Mouse (Mus musculus): ENCODE results near the gene Pde6c. TPM values are rescaled to one million over a fixed set of nuclear protein-coding genes. Genes with fewer than 3 reads are reported as not detected.

Gene Pde6c
- polyA plus RNA-seq, 1 experiment from 2014 or later: not detected

DNA sequence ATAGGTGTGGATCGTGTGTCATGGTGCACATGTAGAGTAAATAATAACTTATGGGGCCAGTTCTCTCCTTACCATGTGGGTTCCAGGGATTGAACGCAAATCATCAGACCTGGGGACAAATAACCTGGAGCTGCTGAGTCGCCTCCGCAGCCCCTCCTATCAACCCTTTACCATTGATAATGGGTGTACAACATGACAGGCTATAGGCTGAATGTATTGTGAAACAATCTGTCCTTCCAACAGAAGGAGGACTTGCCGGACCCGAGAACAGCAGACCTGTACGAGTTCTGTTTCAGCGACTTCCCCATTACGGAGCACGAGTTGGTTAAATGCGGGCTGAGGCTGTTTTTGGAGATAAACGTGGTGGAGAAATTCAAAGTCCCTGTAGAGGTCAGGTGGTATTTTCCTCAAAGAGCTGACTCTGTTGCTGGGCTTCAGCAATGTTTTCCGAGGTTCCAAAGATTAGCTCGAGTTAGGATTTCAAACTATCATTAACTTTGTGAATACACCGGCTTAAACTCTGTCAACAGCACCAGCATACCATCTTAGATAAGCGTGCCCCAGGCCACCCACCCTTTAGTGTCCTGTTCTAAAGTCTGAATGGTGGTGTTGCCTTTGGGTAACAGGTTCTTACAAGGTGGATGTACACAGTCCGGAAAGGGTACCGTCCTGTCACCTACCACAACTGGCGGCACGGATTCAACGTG is 29.2 kb downstream of the Pde6c start:
- Histone ChIP-seq H3K4me1 (peaks cover 8% of the 10 kb centered on the region; the same call in 1 of the 2 replicates), H3K4me3 (no peak overlapping the region), H3K27ac (replicated peaks) (no peak overlapping the region), H3K36me3 (replicated peaks) (no peaks in the 10 kb centered on the region), H3K9me3 (no peaks in the 10 kb centered on the region), H3K27me3 (replicated peaks; ENCODE audit: low read depth, poor library complexity, severe bottlenecking) (no peaks in the 10 kb centered on the region)
- 93% methylated on average over 21 of the region's 21 CpGs for WGBS
- no peak for DNase-seq (ENCODE audit: low spot score)

DNA sequence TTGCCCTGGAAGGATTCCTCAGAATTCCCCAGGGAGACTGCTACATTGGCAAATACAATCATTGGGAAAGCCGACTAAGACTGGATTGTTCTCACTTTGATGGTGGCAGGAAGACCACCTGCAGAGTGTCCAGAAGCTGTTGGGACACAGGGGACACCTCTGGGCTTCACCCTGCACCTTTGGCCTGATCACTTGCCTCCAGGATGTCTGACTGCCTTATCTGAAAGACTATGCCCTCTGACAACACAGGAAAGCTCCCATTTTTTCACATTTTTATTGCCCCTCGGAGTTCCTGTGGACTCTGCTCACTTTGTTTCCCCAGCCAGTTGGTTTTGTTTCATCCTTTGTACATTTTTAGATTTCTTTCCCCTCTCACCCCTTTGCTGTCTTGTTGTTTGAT is 32.1 kb downstream of the Pde6c start:
- WGBS: 64% methylated on average over 2 of the region's 2 CpGs
- Histone ChIP-seq H3K4me1 (peaks cover 12% of the 10 kb centered on the region), H3K4me3 (no peak overlapping the region), H3K27ac (replicated peaks) (no peak overlapping the region), H3K27me3 (replicated peaks; ENCODE audit: low read depth, poor library complexity, severe bottlenecking) (no peaks in the 10 kb centered on the region), H3K9me3 (no peaks in the 10 kb centered on the region), H3K36me3 (replicated peaks) (no peaks in the 10 kb centered on the region)
- no peak for DNase-seq (ENCODE audit: low spot score)

DNA sequence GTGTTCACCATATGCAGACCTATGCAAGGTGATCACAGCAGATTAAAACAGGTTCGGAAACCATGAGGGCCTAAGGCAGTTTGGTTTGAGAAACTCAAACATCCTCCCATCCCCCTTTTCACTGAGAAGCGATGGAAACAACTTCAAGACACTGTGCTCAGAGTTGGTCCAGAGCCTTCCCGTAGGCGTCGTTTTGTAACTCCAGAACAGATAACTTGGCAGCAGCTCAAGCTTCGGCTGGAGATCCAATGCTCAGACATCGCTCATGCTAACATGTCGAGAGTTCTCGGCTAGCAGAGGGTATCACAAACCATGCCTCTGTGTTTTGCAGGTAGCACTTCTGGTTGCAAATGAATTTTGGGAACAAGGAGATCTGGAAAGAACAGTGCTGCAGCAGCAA is 47.1 kb downstream of the Pde6c start:
- Histone ChIP-seq H3K4me3 (no peak overlapping the region), H3K27ac (replicated peaks) (no peak overlapping the region), H3K27me3 (replicated peaks; ENCODE audit: low read depth, poor library complexity, severe bottlenecking) (no peaks in the 10 kb centered on the region), H3K36me3 (replicated peaks) (no peaks in the 10 kb centered on the region), H3K4me1 (no peaks in the 10 kb centered on the region), H3K9me3 (no peaks in the 10 kb centered on the region)
- no peak for DNase-seq (ENCODE audit: low spot score)
- WGBS: 92% methylated on average over 9 of the region's 9 CpGs

DNA sequence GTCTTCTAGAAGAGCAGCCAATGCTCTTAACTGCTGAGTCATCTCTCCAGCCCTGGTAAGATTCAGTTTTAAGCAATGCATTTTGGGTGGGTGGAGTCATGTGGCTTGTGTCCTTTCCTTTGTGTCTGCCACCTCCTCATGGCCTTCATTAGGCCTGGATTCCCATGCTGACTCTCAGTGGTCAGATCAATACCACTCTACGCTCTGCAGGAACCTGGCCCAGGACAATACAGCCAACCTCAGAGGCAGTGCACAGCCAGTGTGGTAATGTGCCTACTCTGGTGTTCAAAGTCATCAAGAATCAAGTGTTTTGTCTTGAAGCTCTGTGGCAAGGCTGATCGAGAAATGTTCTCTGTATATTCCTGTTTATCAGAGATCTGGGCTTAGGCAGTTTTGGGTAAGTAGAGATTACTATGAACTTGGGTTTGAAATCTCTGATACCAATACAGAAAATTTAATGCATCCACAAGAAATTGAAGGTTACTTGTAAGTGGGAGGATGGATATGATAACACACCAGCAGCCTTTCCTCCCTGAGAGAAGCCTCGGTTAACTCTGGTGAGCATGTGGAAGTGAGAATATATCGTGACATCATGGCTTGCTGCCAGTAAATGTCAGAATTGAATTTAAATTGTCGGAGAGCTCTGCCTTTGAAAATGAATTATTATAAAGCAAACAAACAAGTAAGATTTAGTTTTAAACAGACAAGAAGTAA is 54.2 kb downstream of the Pde6c start:
- Histone ChIP-seq H3K4me1 (no peaks in the 10 kb centered on the region), H3K4me3 (no peak overlapping the region), H3K27me3 (replicated peaks; ENCODE audit: low read depth, poor library complexity, severe bottlenecking) (no peaks in the 10 kb centered on the region), H3K9me3 (no peaks in the 10 kb centered on the region), H3K27ac (replicated peaks) (no peak overlapping the region), H3K36me3 (replicated peaks) (peaks cover 20% of the 10 kb centered on the region)
- no peak for DNase-seq (ENCODE audit: low spot score)
- 92% methylated on average over 5 of the region's 5 CpGs for WGBS

DNA sequence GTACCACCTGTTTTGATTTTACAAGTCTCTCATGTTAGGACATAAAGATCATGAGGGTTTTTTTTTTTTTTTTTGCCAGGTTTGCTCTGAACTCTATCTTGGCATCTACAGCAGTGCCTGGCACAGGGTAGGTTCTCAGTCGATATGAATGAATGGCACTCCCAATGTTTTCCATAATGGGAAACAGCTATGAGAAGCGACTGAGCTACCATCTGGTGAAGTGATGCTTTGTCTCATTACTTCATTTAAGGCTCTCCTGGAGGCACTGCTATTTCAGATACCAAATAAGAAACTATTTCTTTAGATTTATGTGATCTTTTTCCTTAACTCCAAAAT is 54.7 kb downstream of the Pde6c start:
- no peaks in the 10 kb centered on the region for H3K9me3 ChIP-seq
- 91% methylated on average over 2 of the region's 2 CpGs for WGBS
- H3K27ac ChIP-seq (replicated peaks): no peak overlapping the region
- no peak overlapping the region for H3K4me3 ChIP-seq
- no peaks in the 10 kb centered on the region for H3K27me3 ChIP-seq (replicated peaks; ENCODE audit: low read depth, poor library complexity, severe bottlenecking)
- H3K36me3 ChIP-seq (replicated peaks): peaks cover 20% of the 10 kb centered on the region
- no peak for DNase-seq (ENCODE audit: low spot score)
- no peaks in the 10 kb centered on the region for H3K4me1 ChIP-seq

DNA sequence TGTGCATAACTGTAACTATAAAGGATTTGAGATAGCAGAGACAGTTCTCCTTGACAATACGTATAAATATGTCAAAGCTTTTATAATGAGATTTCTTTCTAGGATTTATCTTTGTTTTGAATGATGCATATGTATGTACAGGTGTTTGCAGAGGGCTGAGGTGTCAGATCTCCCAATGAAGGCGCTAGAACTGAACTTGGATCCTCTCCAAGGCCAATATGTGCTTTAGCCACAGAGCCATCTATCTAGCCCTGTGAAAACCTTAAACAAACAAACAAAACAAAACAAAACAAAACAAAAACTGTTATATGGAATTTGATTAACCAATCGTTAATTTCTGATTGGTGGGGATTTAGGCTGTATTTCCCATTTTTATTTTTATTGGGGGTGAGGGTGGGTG is 58.0 kb downstream of the Pde6c start:
- H3K27ac ChIP-seq (replicated peaks): no peak overlapping the region
- 90% methylated on average over 3 of the region's 3 CpGs for WGBS

DNA sequence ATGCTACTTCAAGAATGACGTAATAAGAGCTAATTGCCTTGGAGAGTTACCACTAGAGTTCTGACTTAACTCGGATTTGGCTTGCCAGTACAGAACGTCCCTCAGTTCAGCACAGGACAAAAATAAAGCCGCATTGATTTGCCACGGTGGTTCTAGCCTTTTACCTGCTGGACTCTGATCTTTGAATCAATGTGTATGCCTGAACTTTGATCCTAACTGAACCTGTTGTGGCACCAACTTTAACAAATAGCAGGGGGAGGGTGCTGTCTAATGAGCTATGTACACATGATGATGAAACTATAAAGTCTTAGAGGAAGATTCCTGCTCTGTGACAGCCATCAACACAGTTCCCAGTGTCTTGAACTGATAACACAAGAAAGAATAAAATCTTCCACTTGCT is 58.9 kb downstream of the Pde6c start:
- Histone ChIP-seq H3K4me1 (no peaks in the 10 kb centered on the region), H3K27me3 (replicated peaks; ENCODE audit: low read depth, poor library complexity, severe bottlenecking) (no peaks in the 10 kb centered on the region), H3K9me3 (no peaks in the 10 kb centered on the region), H3K36me3 (replicated peaks) (peaks cover 27% of the 10 kb centered on the region), H3K4me3 (no peak overlapping the region), H3K27ac (replicated peaks) (no peak overlapping the region)
- DNase-seq (ENCODE audit: low spot score): no peak
- WGBS: 81% methylated on average over 5 of the region's 5 CpGs

More for the DNA sequence above, 58.0 kb downstream of the Pde6c start:
- H3K4me3 ChIP-seq: no peak overlapping the region
- H3K9me3 ChIP-seq: no peaks in the 10 kb centered on the region
- peaks cover 30% of the 10 kb centered on the region for H3K36me3 ChIP-seq (replicated peaks)
- no peaks in the 10 kb centered on the region for H3K4me1 ChIP-seq
- no peaks in the 10 kb centered on the region for H3K27me3 ChIP-seq (replicated peaks; ENCODE audit: low read depth, poor library complexity, severe bottlenecking)
- DNase-seq (ENCODE audit: low spot score): no peak

DNA sequence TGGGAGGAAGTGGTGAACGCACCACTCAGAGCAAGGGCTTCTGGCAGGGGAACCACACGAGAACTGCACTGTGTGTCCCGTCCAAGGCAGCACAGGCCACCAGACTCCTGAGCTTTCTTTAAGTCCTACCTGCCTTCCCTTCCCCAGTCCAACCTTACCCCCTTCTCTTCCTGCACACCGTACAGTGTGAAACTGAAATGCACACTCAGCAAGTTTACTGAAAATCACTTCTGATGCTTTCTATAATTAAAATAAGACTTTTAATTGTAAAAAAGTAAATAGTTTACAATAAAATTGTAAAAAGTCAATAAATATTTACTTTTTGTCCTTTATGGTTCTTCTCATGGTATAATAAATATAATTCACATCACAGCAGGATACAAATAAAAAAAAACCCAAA is 62.7 kb downstream of the Pde6c start:
- 93% methylated on average over 4 of the region's 4 CpGs for WGBS

DNA sequence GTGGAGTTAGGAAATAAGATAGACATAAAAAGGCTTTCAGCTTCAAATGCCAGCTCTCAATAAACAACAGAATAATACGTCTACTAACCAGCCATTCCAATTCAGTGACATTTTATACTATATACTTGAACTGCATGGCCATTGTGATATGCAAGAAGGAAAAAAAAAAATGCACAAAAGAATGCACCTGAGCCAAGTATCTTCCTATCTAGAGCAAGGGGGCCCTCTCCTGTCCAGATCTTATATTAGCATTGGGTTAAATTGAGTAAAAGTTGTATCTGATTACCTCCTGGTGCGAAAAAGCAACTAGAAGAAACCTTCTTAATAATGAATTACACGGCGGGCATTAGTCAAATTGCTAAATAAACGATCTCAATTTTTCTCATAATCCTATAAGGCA is 66.2 kb downstream of the Pde6c start:
- no peak for DNase-seq (ENCODE audit: low spot score)
- 88% methylated on average over 5 of the region's 5 CpGs for WGBS

More for the DNA sequence above, 62.7 kb downstream of the Pde6c start:
- Histone ChIP-seq H3K9me3 (no peaks in the 10 kb centered on the region), H3K27me3 (replicated peaks; ENCODE audit: low read depth, poor library complexity, severe bottlenecking) (no peaks in the 10 kb centered on the region), H3K27ac (replicated peaks) (no peak overlapping the region), H3K36me3 (replicated peaks) (peaks cover 9% of the 10 kb centered on the region), H3K4me3 (no peak overlapping the region), H3K4me1 (no peaks in the 10 kb centered on the region)
- no peak for DNase-seq (ENCODE audit: low spot score)

DNA sequence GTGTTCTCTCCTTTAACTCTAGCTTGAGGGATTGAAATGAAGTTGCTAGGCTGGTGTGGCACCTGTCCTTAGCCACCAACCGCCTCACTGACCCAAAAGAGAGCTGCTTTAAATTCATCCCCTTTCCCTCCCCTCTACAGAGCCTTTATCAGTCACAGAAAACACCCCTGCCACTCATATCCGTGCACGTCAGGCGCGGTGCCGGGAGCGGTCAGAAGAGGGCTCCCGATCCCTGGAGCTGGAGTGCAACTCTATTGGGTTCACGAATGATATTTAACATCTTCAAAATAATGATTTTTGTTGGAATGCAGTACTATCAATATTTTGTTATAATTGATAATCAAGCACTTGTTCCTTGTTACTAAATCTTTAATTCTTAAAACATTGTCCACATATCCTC is 74.1 kb downstream of the Pde6c start:
- Histone ChIP-seq H3K36me3 (replicated peaks) (peaks cover 46% of the 10 kb centered on the region), H3K4me3 (no peak overlapping the region), H3K27me3 (replicated peaks; ENCODE audit: low read depth, poor library complexity, severe bottlenecking) (no peaks in the 10 kb centered on the region), H3K9me3 (0 out of 2 replicates have a peak, but pooled peaks cover 4% of the 10 kb centered on the region), H3K4me1 (no peaks in the 10 kb centered on the region), H3K27ac (replicated peaks) (no peak overlapping the region)
- 59% methylated on average over 9 of the region's 9 CpGs for WGBS
- DNase-seq (ENCODE audit: low spot score): peak; percentile 37

More for the DNA sequence above, 66.2 kb downstream of the Pde6c start:
- Histone ChIP-seq H3K27me3 (replicated peaks; ENCODE audit: low read depth, poor library complexity, severe bottlenecking) (no peaks in the 10 kb centered on the region), H3K4me3 (no peak overlapping the region), H3K4me1 (no peaks in the 10 kb centered on the region), H3K27ac (replicated peaks) (no peak overlapping the region), H3K9me3 (0 out of 2 replicates have a peak, but pooled peaks cover 4% of the 10 kb centered on the region), H3K36me3 (replicated peaks) (peaks cover 25% of the 10 kb centered on the region)

DNA sequence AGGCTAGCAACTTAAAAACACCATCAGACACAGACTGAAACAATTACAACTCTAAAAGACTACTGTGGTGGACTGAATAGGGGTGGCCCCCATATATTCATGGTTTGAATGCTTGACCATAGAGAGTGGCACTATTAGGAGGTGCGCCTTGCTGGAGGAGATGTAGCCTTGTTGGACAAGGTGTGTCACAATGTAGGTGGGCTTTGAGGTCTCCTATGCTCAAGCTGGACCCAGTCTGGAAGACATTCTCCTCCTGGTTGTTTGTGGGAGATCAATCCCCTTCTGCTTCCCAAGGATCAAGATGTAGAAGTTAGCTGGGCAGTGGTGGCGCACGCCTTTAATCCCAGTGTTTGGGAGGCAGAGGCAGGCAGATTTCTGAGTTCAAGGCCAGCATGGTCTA is 85.1 kb downstream of the Pde6c start:
- H3K27me3 ChIP-seq (replicated peaks; ENCODE audit: low read depth, poor library complexity, severe bottlenecking): no peaks in the 10 kb centered on the region
- no peak overlapping the region for H3K27ac ChIP-seq (replicated peaks)
- no peaks in the 10 kb centered on the region for H3K4me1 ChIP-seq
- DNase-seq (ENCODE audit: low spot score): no peak
- WGBS: 96% methylated on average over 3 of the region's 3 CpGs
- no peaks in the 10 kb centered on the region for H3K9me3 ChIP-seq
- H3K36me3 ChIP-seq (replicated peaks): peaks cover 46% of the 10 kb centered on the region
- no peak overlapping the region for H3K4me3 ChIP-seq

DNA sequence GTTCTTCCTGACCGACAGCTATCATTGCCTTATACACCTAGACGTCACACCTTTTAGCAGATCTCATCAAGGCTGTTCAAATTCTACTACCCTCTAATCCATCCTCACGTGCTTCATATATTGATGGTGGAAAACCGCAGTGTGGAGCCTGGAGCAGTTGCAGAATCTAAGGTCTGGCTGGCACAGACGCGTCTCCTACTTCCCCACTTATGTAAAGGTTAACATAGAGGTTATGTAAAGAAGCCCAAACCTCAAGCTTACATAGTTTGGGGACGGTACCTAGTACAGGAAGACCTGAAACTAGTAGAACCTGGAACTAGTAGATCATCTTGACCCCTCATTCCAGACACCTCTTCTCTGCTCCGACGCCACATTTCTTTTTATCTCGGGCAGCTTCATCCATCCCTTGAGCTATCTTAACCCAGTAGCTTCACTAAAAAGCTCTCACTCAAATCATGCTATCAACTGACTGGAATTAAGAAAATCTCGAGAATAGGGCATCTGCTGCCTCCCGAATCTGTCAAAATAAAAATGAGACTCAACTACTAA is 90.8 kb downstream of the Pde6c start:
- H3K27me3 ChIP-seq (replicated peaks; ENCODE audit: low read depth, poor library complexity, severe bottlenecking): no peaks in the 10 kb centered on the region
- 14% methylated on average over 12 of the region's 12 CpGs for WGBS
- H3K36me3 ChIP-seq (replicated peaks): peaks cover 11% of the 10 kb centered on the region
- peak overlapping the region; percentile 90 for H3K27ac ChIP-seq (replicated peaks)
- no peak for DNase-seq (ENCODE audit: low spot score)
- H3K4me1 ChIP-seq: peaks cover 10% of the 10 kb centered on the region
- H3K9me3 ChIP-seq: no peaks in the 10 kb centered on the region
- peak overlapping the region; percentile 81 for H3K4me3 ChIP-seq
